Mouse (Mus musculus): Measurements from ENCODE around the gene Zfp839.

The Zfp839 gene

DNA sequence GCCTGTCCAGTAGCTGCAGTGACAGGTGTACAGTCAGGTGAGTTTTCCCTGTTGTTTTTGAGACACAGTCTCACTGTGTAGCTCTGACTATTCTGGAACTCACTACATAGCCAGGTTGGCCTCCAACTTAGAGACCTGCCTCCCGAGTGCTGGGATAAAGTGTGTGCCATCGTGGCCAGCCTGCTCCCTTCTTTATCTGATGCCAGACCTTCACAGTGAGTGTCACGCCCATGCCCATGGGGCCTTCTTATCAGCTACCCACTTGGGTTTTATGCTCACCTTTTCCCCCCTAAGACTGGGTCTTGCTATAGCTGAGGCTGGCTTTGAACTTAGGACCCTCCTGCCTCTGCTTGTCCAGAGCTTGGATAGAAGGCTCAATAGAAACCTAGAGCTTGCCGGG lies 20.1 kb downstream of the Zfp839 start:
- no peak for ATAC-seq (ENCODE audit: insufficient number of reproducible peaks, low FRiP score, low TSS enrichment)

DNA sequence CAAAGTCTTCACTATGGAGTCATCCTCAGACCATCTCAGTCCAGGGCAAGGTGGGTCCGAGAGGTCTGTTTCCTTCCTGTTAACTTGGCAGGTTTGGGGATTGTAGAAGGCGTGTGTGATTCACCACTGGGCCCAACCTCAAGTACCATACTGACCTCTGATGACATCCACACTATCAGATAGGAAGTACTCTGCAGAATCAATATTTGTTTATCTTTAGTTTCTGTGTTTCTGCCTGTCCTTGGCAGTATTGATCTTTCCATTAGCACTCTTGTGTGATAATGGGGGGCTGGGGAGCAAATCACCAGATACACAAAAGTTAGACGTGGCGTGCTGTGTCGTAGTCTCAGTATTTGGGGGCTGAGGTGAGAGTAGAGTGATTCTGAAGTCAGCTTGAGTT lies 21.2 kb downstream of the Zfp839 start:
- ATAC-seq (ENCODE audit: insufficient number of reproducible peaks, low FRiP score, low TSS enrichment): no peak

DNA sequence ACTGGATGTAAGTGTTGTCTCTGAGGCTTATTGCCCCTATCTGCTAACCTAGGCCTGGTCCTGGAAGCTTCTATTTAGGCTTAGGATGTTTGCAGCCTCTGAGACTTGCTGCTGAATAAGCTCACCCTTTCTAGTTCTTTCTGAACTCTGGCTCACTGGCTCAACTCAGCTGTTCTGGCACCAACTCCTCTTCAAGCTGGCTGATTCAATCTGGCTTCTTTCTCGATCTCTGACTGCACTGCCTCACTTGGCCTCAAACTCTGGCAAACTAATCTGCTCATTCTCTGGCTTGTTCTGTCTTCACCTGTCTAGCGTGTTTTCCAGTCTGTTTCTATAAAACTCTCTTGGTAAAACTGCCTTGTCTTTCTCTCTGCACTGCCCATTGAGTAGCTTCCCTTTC lies 25.3 kb downstream of the Zfp839 start:
- ATAC-seq (ENCODE audit: insufficient number of reproducible peaks, low FRiP score, low TSS enrichment): no peak

DNA sequence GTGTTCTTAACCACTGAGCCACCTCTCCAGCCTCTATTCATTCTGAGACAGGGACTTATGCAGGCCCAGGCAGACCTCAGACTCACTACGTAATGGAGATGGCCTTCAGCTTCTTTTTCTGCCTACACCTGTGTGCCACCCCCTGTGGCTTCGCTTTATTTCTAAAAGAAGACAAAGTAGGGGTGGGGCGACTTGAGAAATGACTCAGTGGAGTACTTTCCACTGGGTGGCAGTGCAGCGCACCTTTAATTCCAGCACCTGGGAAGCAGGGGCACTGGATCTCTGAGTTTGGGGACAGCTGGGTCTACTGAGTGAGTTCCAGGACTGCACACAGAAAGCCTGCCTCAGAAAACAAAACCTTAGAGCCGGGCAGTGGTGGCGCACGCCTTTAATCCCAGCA lies 32.2 kb downstream of the Zfp839 start:
- ATAC-seq (ENCODE audit: insufficient number of reproducible peaks, low FRiP score, low TSS enrichment): no peak

DNA sequence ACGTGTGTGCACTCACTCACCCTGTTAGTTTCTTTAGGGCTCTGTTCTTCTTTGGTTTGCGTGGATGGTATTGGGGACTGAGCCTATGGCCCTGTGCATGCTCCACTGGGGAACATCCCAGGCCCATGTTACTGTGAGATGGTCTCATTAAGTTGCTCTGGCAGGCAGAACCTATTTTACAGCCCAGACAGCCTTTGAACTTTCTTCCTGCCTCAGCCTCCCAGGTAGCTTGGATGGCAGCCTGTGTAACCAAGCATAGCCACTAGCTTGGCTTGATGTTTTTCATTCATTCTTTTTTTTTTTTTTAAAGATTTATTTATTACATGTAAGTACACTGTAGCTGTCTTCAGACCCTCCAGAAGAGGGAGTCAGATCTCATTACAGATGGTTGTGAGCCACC lies 35.2 kb downstream of the Zfp839 start:
- ATAC-seq (ENCODE audit: insufficient number of reproducible peaks, low FRiP score, low TSS enrichment): no peak

DNA sequence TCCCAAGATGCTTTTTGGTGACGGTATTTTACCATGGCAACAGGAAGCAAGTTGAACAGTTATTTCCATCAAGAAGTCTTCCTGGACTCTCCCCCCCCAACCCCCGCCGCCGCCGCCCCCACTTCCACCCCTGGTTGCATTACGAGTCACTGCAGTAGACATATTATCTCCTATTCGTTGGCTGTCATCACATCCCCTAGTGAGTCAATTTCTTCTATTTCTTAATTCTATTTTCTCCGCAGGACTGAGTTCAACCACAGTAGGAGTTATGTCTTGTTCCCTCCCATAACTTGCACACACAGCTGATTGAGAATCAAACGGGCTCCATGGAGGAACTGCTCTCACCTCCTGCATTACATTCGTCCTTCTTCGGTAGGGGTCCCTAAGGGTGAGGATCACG lies 38.1 kb downstream of the Zfp839 start:
- ATAC-seq (ENCODE audit: insufficient number of reproducible peaks, low FRiP score, low TSS enrichment): no peak

DNA sequence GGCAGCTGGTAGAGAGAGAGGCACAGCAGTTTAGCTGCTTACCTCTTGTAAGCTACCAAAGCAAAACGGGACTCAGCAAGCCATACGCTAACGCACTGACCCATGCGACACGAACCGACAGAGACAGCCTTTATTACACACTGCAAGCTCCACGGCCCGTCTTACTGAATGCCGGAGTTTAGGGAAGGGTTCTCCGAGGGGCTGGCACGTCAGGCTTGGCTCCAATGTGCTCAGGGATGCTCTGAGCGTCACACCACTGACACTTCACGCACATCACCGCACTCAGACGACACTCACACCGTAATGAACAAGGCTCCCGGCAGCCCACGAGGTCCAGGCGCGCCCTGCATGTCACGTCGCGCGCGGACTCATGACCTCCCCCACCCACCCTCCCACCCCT lies 38.6 kb downstream of the Zfp839 start:
- ATAC-seq (ENCODE audit: insufficient number of reproducible peaks, low FRiP score, low TSS enrichment): 0 out of 2 replicates have a peak, but pooled peaks have one; percentile 14

DNA sequence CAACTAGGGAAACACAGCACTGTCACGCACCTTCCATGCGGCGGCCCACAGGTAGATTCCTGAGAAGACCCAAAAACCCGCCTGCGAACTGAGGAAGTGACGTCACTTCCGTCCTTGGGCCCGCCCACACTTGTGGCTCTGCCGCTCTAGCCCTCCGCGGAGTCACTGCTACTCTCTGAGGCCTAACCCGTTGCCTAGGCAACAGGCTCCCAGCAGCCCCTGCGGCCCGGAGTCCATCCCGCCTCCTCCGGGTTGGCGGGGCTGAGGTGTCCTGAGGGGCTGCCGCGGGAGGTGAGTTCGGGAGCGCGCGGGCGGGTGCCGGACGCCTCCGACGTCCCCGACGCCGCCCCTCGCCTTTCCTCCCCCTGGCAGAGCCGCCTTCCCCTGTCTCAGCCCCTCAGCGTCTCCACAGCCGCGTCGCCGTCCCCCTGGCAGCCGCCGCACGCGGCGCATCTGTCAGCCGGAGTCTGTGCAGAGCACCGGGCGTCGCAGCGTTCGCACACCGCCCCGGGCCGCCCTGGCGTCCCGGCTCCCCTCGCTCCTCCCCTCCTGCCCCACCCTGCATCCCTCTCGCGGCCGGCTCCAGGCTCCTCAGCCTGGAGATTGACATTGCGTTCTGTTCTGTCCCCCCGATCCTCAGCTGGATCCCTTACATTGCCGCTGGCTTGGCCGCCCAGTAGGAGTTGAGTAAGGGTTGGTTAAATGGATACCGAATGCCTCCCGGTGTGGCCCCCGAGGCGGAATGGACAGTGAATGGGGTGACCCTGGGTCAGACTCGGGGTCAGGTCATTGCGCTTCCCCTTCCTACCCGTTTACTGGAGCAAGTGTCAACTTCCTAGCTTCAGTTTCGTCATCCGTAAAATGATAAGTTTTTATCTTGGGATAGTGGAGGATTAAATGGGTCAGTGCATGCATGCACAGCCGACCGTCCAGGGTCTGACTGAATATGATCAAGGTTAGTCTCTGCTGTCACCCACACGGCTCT lies 39.3 kb downstream of the Zfp839 start, which contains the start of the genes Cinp and Tecpr2:
Gene Cinp (minus strand): TSS at position 110 of the 985 bp plus-strand sequence.
Gene Tecpr2 (plus strand): TSS at position 229 of the 985 bp plus-strand sequence.
- peak; percentile 98 for ATAC-seq (ENCODE audit: insufficient number of reproducible peaks, low FRiP score, low TSS enrichment)

DNA sequence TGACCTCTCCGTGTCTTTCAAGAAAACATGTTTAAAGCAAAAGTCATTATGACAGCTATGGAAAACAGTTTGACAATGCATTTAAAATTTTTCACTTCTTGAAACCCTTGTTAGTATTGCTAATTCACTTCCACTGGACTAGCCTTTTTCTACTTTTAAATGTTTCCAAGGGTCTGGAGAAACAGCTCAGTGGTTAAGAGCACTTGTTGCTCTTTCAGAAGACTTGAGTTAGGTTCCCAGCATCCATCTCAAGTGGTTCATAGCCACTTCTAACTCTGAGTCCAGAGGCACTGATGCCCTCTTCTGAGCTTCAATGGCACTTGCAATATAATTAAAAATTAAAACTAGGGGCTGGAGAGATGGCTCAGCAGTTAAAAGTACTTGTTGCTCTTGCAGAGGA lies 41.8 kb downstream of the Zfp839 start:
- ATAC-seq (ENCODE audit: insufficient number of reproducible peaks, low FRiP score, low TSS enrichment): no peak

DNA sequence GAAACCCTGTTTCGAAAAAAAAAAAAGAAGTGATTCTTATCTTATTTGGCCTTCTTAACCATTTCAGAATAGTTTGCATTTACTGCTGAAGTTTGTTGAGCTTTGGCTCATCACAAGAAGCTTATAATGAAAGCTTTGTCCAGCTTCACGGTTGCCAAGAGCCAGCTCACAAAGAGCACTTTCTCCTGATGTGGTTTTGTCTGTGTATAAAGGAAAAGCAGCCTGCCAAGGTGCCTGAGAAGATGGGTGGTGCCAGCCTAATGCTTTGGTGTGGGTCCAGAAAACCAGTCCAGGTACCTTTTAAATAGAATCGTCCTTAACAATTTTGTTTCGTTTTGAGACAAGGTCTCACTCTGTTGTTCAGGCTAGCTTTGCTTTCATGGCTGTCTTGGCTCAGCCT lies 52.1 kb downstream of the Zfp839 start:
- no peak for ATAC-seq (ENCODE audit: insufficient number of reproducible peaks, low FRiP score, low TSS enrichment)

DNA sequence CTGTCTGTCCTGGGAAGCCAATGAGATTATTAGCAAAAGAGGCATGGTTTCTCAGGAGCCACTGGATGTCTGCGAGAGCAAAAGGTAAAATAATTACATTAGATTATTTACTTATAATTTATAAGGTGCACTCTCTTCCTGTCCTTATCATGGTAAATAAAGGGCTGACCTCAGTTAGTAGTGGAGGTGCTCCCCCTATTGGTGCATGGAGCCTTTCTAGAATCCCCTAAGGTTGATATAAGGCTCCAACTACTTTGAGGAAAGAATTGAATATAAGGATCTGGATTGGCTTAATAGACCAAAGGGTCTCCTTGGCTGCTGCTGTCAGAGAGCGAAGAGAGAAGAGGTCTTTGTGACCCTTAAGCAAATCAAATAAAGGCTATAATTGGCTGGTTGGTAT lies 53.5 kb downstream of the Zfp839 start:
- ATAC-seq (ENCODE audit: insufficient number of reproducible peaks, low FRiP score, low TSS enrichment): no peak

DNA sequence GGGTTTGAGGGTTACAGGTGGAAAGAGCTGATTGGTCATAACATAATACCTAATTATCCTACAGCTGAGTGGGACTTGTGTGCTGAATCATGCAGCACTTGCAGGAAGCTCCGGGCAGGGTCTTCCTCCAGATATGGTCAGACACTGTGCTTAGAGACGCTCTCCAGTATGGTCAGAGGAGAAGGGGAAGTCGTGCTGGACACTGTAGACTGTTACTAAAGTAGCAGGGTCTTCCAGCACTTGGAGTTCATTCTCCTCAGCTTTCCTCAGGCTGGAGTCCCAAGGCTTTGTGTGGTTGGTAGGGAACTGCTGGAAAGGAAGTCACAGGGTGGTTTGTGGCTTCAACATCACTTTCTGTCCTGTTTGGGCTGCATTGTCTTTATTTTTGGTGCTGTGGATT lies 57.8 kb downstream of the Zfp839 start:
- ATAC-seq (ENCODE audit: insufficient number of reproducible peaks, low FRiP score, low TSS enrichment): no peak

DNA sequence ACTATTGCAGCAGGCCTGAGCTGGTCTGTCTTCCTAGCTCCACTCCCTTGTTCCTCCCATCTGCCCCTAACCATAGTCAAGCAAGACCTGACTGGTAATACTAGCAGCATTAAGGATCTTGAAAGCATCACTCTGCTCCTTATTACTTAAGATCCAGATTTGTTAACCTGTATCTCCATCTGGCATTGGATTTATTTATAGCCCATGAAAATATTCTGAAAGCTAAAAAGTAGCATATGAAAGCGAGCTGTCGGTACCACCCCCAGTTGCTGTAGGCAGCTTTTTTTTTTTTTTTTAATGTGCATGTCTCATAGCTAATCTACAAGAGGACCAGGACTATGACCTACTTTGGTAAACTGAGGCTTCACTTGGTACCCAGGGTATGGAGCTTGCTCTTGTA lies 59.9 kb downstream of the Zfp839 start:
- no peak for ATAC-seq (ENCODE audit: insufficient number of reproducible peaks, low FRiP score, low TSS enrichment)

DNA sequence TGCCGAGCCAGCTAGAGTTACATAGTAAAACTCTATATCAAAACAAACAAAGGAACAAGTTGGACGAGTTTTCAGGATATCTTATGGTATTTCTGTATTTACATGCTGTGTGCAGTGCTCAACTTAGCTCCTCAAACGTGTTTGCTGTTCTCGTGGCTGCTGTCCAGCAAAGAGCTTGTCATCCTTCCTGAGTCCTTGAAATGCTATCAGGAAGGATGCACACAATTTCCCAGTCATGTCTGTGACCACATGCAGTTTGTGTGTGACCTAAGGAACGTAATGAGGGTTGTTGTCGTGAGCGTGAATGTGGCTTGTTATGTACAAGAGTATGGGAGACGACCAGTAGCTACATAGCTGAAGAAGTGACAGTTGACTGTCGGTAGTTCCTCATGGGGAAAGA lies 65.7 kb downstream of the Zfp839 start:
- no peak for ATAC-seq (ENCODE audit: insufficient number of reproducible peaks, low FRiP score, low TSS enrichment)
